Mouse (Mus musculus) lung, postnatal 0 days (tissue): ENCODE data around the gene Igf2bp3. TPM values are rescaled to one million over a fixed set of nuclear protein-coding genes. Genes with fewer than 3 reads are reported as not detected.

Source experiments
- ATAC-seq: fragments of 200-750 bp; cut with Nextera tagmentation; 2 replicates; pipeline ENCODE4 v1.8.0; 2017; ENCODE audit warnings: moderate library complexity
- DNase-seq: peaks from one replicate; pipeline ENCODE4 v3.0.0-alpha.2; 2016; ENCODE audit warnings: low spot score
- H3K27ac ChIP-seq: fragments of 300-500 bp; sonication (generic); 2 replicates; pipeline ENCODE4 v1.5.1; 2014; ENCODE audit warnings: antibody characterized with exemption, mild to moderate bottlenecking, low read length, mixed read lengths
- H3K27me3 ChIP-seq: fragments of 300-500 bp; sonication (generic); replicated peaks from 2 replicates; pipeline ENCODE4 v1.6.1; 2014; ENCODE audit warnings: low read length, mixed read lengths; ENCODE audit not compliant: insufficient read depth
- H3K36me3 ChIP-seq: fragments of 300-500 bp; sonication (generic); 2 replicates; pipeline ENCODE4 v1.6.1; 2014; ENCODE audit warnings: low read length, mixed read lengths; ENCODE audit not compliant: insufficient read depth
- H3K4me1 ChIP-seq: fragments of 300-500 bp; sonication (generic); 2 replicates; pipeline ENCODE4 v1.6.1; 2014; ENCODE audit warnings: antibody characterized with exemption, low read depth, low read length, mixed read lengths; ENCODE audit not compliant: insufficient read depth
- H3K4me2 ChIP-seq: fragments of 300-500 bp; sonication (generic); replicated peaks from 2 replicates; pipeline ENCODE4 v1.6.1; 2014; ENCODE audit warnings: low read depth, mild to moderate bottlenecking, low read length, moderate library complexity, mixed read lengths
- H3K4me3 ChIP-seq: fragments of 300-500 bp; sonication (generic); 2 replicates; pipeline ENCODE4 v1.5.1; 2014; ENCODE audit warnings: low read depth, low read length
- H3K9ac ChIP-seq: fragments of 300-500 bp; sonication (generic); replicated peaks from 2 replicates; pipeline ENCODE4 v1.6.1; 2014; ENCODE audit warnings: low read depth, mild to moderate bottlenecking
- H3K9me3 ChIP-seq: fragments of 300-500 bp; sonication (generic); 2 replicates; pipeline ENCODE4 v1.6.1; 2016; ENCODE audit warnings: low read length, mixed read lengths
- CTCF ChIP-seq: IDR thresholded peaks from 2 replicates; pipeline ENCODE4 v1.5.1; 2016; ENCODE audit warnings: antibody characterized with exemption, mild to moderate bottlenecking
- EP300 ChIP-seq: IDR thresholded peaks from 2 replicates; pipeline ENCODE4 v1.6.1; 2016; ENCODE audit warnings: antibody characterized with exemption, mild to moderate bottlenecking, control low read depth
- WGBS: fragments of 180-500 bp; shearing (Covaris S2); extraction: QIAGEN DNeasy Blood & Tissue Kit; methylation state at CpG from one replicate; pipeline ENCODE4 v1.1.7; 2014; 5-methylcytosine and 5-hydroxymethylcytosine counted together
- polyA plus RNA-seq: library from polyadenylated mRNA; unstranded; fragments of >200 nt; fragmentation: Nextera tagmentation; extraction: Ambion mirVana; gene quantifications from 2 replicates; pipeline ENCODE4 v1.2.1, GENCODE M21; 2015

Gene Igf2bp3
- polyA plus RNA-seq, 1 experiment from 2014 or later, result 23.7 TPM

- Histone ChIP-seq H3K4me1 (no peaks in the 10 kb centered on the region), H3K9me3 (no peaks in the 10 kb centered on the region), H3K27ac (no peak overlapping the region), H3K27me3 (no peaks in the 10 kb centered on the region), H3K9ac (no peak overlapping the region), H3K36me3 (0 out of 2 replicates have a peak, but pooled peaks cover 4% of the 10 kb centered on the region), H3K4me3 (no peak overlapping the region), H3K4me2 (no peak overlapping the region)
- ATAC-seq (peak; percentile 71), DNase-seq (peak; percentile 36)
- no peak for TF ChIP-seq CTCF
- no peak for TF ChIP-seq EP300
- WGBS, result 75% methylated on average over 15 of the region's 15 CpGs
Measured at GRCm38 (mm10) chr6:49106746-49107500, 107.8 kb downstream of the Igf2bp3 start.

GRCm38 (mm10) chr6:49099086-49099485 lies 115.7 kb downstream of the Igf2bp3 start:
- no peak for TF ChIP-seq CTCF
- TF ChIP-seq EP300, result no peak
- peaks cover 25% of the 10 kb centered on the region; the same call in 1 of the 2 replicates for H3K4me1 ChIP-seq
- no peak for ATAC-seq
- H3K9me3 ChIP-seq, result no peaks in the 10 kb centered on the region
- no peak overlapping the region for H3K9ac ChIP-seq
- H3K36me3 ChIP-seq, result peaks cover 5% of the 10 kb centered on the region; the same call in 1 of the 2 replicates
- no peak for DNase-seq
- H3K4me3 ChIP-seq, result no peak overlapping the region
- H3K4me2 ChIP-seq, result no peak overlapping the region
- WGBS, result 74% methylated on average over 1 of the region's 1 CpGs
- H3K27me3 ChIP-seq, result no peaks in the 10 kb centered on the region
- no peak overlapping the region for H3K27ac ChIP-seq

DNA sequence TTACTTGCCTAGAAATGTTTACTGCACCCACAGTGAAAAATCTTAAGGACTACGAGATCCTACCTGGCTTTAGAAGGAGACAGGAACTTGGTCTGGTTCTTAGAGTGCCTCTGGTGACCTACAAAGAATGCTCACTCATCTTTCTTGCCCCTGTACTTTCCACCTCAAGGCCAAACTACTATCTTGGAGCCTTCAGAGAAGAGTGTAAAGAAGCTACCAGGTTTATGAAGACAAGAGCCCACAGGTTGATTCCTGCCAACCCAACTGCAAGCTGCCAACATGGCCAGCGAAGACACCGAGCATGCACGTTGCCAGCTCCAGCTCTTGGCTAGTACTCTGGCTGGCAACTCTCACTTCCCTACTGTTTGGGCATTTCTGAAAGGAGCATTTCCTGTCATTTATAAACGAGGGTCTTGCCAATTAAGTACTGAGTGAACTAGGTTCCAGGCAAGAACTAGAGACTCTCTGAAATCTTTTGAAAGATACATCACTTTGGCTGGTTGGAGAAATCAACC lies 117.1 kb downstream of the Igf2bp3 start:
- H3K4me1 ChIP-seq, result peaks cover 25% of the 10 kb centered on the region; the same call in 1 of the 2 replicates
- H3K4me2 ChIP-seq, result peak overlapping the region; percentile 33
- 27% methylated on average over 5 of the region's 5 CpGs for WGBS
- no peaks in the 10 kb centered on the region for H3K27me3 ChIP-seq
- peak overlapping the region; percentile 89 for H3K27ac ChIP-seq
- DNase-seq (peak; percentile 37), ATAC-seq (no peak)
- TF ChIP-seq EP300 (no peak), CTCF (no peak)
- no peak overlapping the region for H3K9ac ChIP-seq
- no peak overlapping the region for H3K4me3 ChIP-seq
- H3K36me3 ChIP-seq, result peaks cover 10% of the 10 kb centered on the region; the same call in 1 of the 2 replicates
- no peaks in the 10 kb centered on the region for H3K9me3 ChIP-seq

DNA sequence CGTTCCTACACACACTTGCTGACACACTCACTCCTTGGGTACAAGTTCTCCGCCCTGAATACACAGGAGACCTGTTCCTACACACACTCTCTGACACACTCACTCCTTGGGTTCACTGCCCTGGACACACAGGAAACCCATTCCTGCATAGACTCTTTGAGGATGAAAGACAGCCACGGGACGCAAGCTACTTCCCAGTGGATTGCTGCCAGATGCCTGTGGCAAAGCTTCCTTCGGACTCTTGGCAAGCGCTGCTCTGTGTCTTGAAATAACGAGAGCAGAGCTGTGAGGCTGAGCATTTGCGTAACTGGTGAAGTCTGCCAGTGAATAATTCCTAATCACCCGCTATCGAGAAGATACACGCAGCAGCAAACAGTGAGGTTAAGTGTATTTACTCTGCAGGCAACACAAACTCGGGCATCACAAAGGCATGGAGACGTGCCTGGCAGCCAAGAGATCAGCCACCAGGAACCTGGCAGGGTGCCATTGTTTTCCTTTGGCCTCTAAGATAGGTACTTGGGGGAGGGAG lies 117.8 kb downstream of the Igf2bp3 start:
- Histone ChIP-seq H3K4me2 (peak overlapping the region; percentile 33), H3K9ac (no peak overlapping the region), H3K27me3 (no peaks in the 10 kb centered on the region), H3K4me3 (no peak overlapping the region; the same call in 1 of the 2 replicates), H3K9me3 (no peaks in the 10 kb centered on the region), H3K27ac (peak overlapping the region; percentile 89), H3K36me3 (peaks cover 6% of the 10 kb centered on the region; the same call in 1 of the 2 replicates), H3K4me1 (peaks cover 25% of the 10 kb centered on the region; the same call in 1 of the 2 replicates)
- DNase-seq, result peak; percentile 98
- TF ChIP-seq EP300 (peak; percentile 67), CTCF (0 out of 2 replicates have a peak, but pooled peaks have one; percentile 1)
- 12% methylated on average over 13 of the region's 13 CpGs for WGBS
- peak; percentile 82 for ATAC-seq

- DNase-seq, result peak; percentile 95
Measured at GRCm38 (mm10) chr6:49096421-49096820, 118.3 kb downstream of the Igf2bp3 start.

DNA sequence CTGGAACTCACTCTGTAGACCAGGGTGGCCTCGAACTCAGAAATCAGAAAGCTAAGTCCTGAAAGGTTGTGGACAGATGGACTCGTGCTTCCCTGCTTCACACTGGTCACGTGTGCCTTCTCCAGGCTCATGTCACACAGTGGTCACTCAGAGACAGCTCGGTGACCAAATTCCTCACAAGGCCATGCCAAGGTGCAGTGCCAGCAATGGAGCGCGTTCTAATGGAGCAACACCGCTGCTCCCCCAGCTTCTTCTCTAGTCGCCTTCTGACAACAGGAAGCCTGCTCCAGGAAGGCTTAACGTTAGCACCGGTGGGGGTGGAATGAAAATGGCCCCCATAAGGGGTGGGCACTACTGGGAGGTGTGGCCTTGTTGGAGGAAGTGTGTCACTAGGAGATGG lies 119.8 kb downstream of the Igf2bp3 start:
- no peak overlapping the region for H3K4me2 ChIP-seq
- H3K4me1 ChIP-seq, result peaks cover 25% of the 10 kb centered on the region; the same call in 1 of the 2 replicates
- no peak overlapping the region for H3K27ac ChIP-seq
- 78% methylated on average over 10 of the region's 10 CpGs for WGBS
- peaks cover 13% of the 10 kb centered on the region; the same call in 1 of the 2 replicates for H3K36me3 ChIP-seq
- H3K4me3 ChIP-seq, result no peak overlapping the region
- H3K27me3 ChIP-seq, result no peaks in the 10 kb centered on the region
- TF ChIP-seq EP300 (no peak), CTCF (no peak)
- no peaks in the 10 kb centered on the region for H3K9me3 ChIP-seq
- no peak overlapping the region for H3K9ac ChIP-seq
- DNase-seq (no peak), ATAC-seq (no peak)

More at GRCm38 (mm10) chr6:49096421-49096820, 118.3 kb downstream of the Igf2bp3 start:
- no peak overlapping the region for H3K4me3 ChIP-seq
- peak overlapping the region; percentile 89 for H3K27ac ChIP-seq
- H3K4me1 ChIP-seq, result peaks cover 25% of the 10 kb centered on the region; the same call in 1 of the 2 replicates
- 37% methylated on average over 7 of the region's 7 CpGs for WGBS
- H3K36me3 ChIP-seq, result peaks cover 9% of the 10 kb centered on the region; the same call in 1 of the 2 replicates
- ATAC-seq, result peak; percentile 86
- TF ChIP-seq EP300, result peak; percentile 80
- TF ChIP-seq CTCF, result peak; percentile 23; the same call in 1 of the 2 replicates
- no peaks in the 10 kb centered on the region for H3K27me3 ChIP-seq
- no peak overlapping the region for H3K9ac ChIP-seq
- H3K4me2 ChIP-seq, result peak overlapping the region; percentile 33; the same call in 1 of the 2 replicates
- no peaks in the 10 kb centered on the region for H3K9me3 ChIP-seq
